Mouse (Mus musculus): ENCODE data around the gene Hspbp1.

Gene Hspbp1

GRCm38 (mm10) chr7:4666871-4667270, 18.0 kb downstream of the Hspbp1 start:
- no peak for DNase-seq

- no peak for DNase-seq
Observed at GRCm38 (mm10) chr7:4663742-4664141, 21.1 kb downstream of the Hspbp1 start.

GRCm38 (mm10) chr7:4663179-4663578, 21.7 kb downstream of the Hspbp1 start:
- DNase-seq: no peak

- DNase-seq: no peak
Observed at GRCm38 (mm10) chr7:4659911-4660443, 24.9 kb downstream of the Hspbp1 start.

GRCm38 (mm10) chr7:4658912-4659551, 25.8 kb downstream of the Hspbp1 start, which contains the start of gene Ppp6r1:
Gene Ppp6r1, minus strand, starts transcription at chr7:4659019.
- peak; percentile 95 for DNase-seq

- peak; percentile 39 for DNase-seq
Observed at GRCm38 (mm10) chr7:4658128-4658907, 26.6 kb downstream of the Hspbp1 start.

- no peak for DNase-seq
Observed at GRCm38 (mm10) chr7:4657521-4658127, 27.2 kb downstream of the Hspbp1 start.

- no peak for DNase-seq
Observed at GRCm38 (mm10) chr7:4656818-4657217, 28.1 kb downstream of the Hspbp1 start.

- no peak for DNase-seq
Observed at GRCm38 (mm10) chr7:4655916-4656315, 29.0 kb downstream of the Hspbp1 start.

GRCm38 (mm10) chr7:4655393-4655792, 29.5 kb downstream of the Hspbp1 start:
- DNase-seq: no peak

- DNase-seq: no peak
Observed at GRCm38 (mm10) chr7:4654221-4654620, 30.6 kb downstream of the Hspbp1 start.

GRCm38 (mm10) chr7:4653780-4654179, 31.1 kb downstream of the Hspbp1 start:
- no peak for DNase-seq

GRCm38 (mm10) chr7:4653351-4653750, 31.5 kb downstream of the Hspbp1 start:
- no peak for DNase-seq

- DNase-seq: no peak
Observed at GRCm38 (mm10) chr7:4652726-4653125, 32.1 kb downstream of the Hspbp1 start.

GRCm38 (mm10) chr7:4651581-4651980, 33.3 kb downstream of the Hspbp1 start:
- no peak for DNase-seq

- DNase-seq: no peak
Observed at GRCm38 (mm10) chr7:4647992-4648391, 36.9 kb downstream of the Hspbp1 start.

- no peak for DNase-seq
Observed at GRCm38 (mm10) chr7:4647291-4647690, 37.6 kb downstream of the Hspbp1 start.

- DNase-seq: no peak
Observed at GRCm38 (mm10) chr7:4646806-4647205, 38.1 kb downstream of the Hspbp1 start.

- DNase-seq: no peak
Observed at GRCm38 (mm10) chr7:4643225-4643624, 41.6 kb downstream of the Hspbp1 start.

- DNase-seq: no peak
Observed at GRCm38 (mm10) chr7:4641956-4642355, 42.9 kb downstream of the Hspbp1 start.

- no peak for DNase-seq
Observed at GRCm38 (mm10) chr7:4641155-4641554, 43.7 kb downstream of the Hspbp1 start.

GRCm38 (mm10) chr7:4636179-4636578, 48.7 kb downstream of the Hspbp1 start:
- DNase-seq: no peak

- no peak for DNase-seq
Observed at GRCm38 (mm10) chr7:4631031-4631430, 53.8 kb downstream of the Hspbp1 start, which contains the start of gene Tmem86b. Gene Tmem86b, minus strand, starts transcription at chr7:4631422.

- no peak for DNase-seq
Observed at GRCm38 (mm10) chr7:4630198-4630597, 54.7 kb downstream of the Hspbp1 start.

Measured in cerebellum, adult 8-10 months (tissue).